Mouse (Mus musculus) megakaryocyte, embryonic 14.5 days (primary cell): ENCODE results near the gene Aspdh. TPM values are rescaled to one million over a fixed set of nuclear protein-coding genes. Genes with fewer than 3 reads are reported as not detected.

Experiments
- H3K27me3 ChIP-seq: replicated peaks from 2 replicates; pipeline ENCODE3; 2012; ENCODE audit warnings: inconsistent platforms
- H3K36me3 ChIP-seq: replicated peaks from 2 replicates; pipeline ENCODE3; 2012; ENCODE audit warnings: low read length, inconsistent platforms, mixed read lengths
- H3K4me1 ChIP-seq: 2 replicates; pipeline ENCODE4 v1.6.1; 2012; ENCODE audit warnings: inconsistent platforms
- H3K4me3 ChIP-seq: replicated peaks from 2 replicates; pipeline ENCODE3; 2012; ENCODE audit warnings: moderate library complexity, mild to moderate bottlenecking, inconsistent platforms
- H3K9me3 ChIP-seq: 2 replicates; pipeline ENCODE4 v1.6.1; 2012; ENCODE audit warnings: inconsistent platforms
- FLI1 ChIP-seq: IDR thresholded peaks from 2 replicates; pipeline ENCODE4 v1.6.1; 2012; ENCODE audit warnings: low read length, inconsistent platforms, mixed read lengths
- GATA1 ChIP-seq: IDR thresholded peaks from 3 replicates; pipeline ENCODE4 v1.6.1; 2012; ENCODE audit warnings: mixed read lengths, low read length, inconsistent platforms, borderline replicate concordance
- polyA plus RNA-seq: library from polyadenylated mRNA; stranded (reverse); fragments of >175 nt; gene quantifications from 2 replicates; pipeline ENCODE4 v1.2.3, GENCODE M21; 2012; ENCODE audit warnings: low replicate concordance; ENCODE audit not compliant: insufficient read depth

The Aspdh gene
- polyA plus RNA-seq, 1 experiment = not detected

DNA sequence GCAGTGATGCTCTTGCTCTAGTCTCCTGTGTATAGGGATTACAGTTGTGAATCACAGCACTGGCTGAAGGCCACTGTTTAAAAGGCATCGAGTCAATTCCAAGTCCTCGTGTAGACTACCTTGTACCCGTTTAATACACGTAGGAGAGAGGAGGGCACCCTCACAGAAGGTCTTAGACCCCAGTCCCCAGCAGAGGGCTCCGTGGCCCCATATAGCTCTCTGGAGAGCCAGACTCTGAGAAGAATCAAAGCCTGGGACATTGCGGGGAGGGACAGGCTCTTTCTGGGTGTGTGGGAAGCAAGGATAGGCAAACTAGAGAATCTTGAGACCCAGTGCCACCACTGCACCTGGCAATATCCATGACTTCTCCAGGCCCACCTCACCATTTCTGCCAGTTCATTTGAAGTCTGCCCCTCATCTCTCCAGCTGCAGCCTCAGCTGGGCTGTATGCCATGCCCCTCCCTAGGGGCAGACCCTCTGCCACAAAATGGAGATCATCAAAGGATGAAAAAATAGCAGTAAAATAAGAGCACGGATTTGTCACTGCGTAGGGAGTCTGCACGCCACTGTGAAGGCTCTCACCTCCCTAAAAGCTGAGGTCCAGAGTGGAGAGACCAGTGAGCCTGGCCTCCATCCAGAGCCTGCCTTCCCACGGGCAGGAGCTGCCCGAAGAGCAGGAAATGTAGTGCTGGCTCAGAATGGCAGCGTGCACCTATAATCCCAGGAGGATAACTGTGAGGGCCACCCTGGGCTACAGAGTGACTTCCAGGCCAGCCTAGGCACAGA is 18.9 kb upstream of the Aspdh start:
- H3K9me3 ChIP-seq = no peaks in the 10 kb centered on the region
- peaks cover 84% of the 10 kb centered on the region for H3K27me3 ChIP-seq
- TF ChIP-seq FLI1 = no peak
- TF ChIP-seq GATA1 = no peak
- H3K4me1 ChIP-seq = peaks cover 26% of the 10 kb centered on the region
- H3K4me3 ChIP-seq = no peak overlapping the region
- H3K36me3 ChIP-seq = no peaks in the 10 kb centered on the region

DNA sequence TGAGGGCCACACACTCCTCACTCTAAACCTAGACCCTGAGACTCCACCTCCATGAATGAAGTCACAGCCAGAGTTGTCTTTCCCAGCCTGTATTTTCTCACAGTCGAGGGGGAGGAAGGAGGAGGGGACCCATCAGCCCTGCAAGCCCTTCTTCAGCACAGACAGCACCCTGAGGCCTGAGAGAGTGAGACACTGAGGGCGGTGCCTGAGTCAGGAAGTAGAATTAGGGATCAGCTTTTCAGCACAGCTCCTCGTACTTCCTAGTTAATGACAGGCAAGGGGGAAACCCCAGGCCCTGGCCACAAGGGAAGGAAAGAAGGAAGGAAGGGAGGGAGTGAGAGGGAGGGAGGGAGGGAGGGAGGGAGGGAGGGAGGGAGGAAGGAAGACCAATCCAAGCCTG is 11.9 kb upstream of the Aspdh start:
- Histone ChIP-seq H3K9me3 (peaks cover 3% of the 10 kb centered on the region; the same call in 1 of the 2 replicates), H3K4me1 (peaks cover 20% of the 10 kb centered on the region), H3K4me3 (peak overlapping the region; percentile 78), H3K36me3 (no peaks in the 10 kb centered on the region), H3K27me3 (peaks cover 56% of the 10 kb centered on the region)
- TF ChIP-seq FLI1 (no peak), GATA1 (no peak)

DNA sequence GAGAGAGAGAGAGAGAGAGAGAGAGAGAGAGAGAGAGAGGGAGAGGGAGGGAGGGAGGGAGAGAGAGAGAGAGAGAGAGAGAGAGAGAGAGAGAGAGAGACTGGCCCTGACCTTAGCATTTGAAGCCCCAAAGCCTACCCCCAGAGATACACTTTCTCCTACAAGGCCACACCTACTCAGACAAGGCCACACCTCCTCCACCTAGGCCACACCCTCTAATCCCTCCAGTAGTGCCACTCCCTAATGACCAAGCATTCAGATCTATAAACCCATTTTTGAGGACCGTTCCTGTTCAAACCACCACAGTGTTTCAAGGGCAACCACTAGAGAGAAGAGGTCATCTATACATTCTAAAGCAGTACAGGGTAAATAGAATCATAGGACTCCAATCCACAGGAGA is 8.9 kb upstream of the Aspdh start:
- peaks cover 20% of the 10 kb centered on the region for H3K4me1 ChIP-seq
- TF ChIP-seq FLI1 (no peak), GATA1 (no peak)
- H3K9me3 ChIP-seq = peaks cover 15% of the 10 kb centered on the region
- H3K4me3 ChIP-seq = no peak overlapping the region
- peaks cover 67% of the 10 kb centered on the region for H3K27me3 ChIP-seq
- H3K36me3 ChIP-seq = no peaks in the 10 kb centered on the region

GRCm38 (mm10) chr7:44460067-44460466 is 5.1 kb upstream of the Aspdh start:
- H3K4me3 ChIP-seq = no peak overlapping the region
- peaks cover 89% of the 10 kb centered on the region for H3K27me3 ChIP-seq
- H3K36me3 ChIP-seq = no peaks in the 10 kb centered on the region
- TF ChIP-seq GATA1 (no peak), FLI1 (no peak)
- H3K9me3 ChIP-seq = peaks cover 24% of the 10 kb centered on the region
- peaks cover 13% of the 10 kb centered on the region; the same call in 1 of the 2 replicates for H3K4me1 ChIP-seq

DNA sequence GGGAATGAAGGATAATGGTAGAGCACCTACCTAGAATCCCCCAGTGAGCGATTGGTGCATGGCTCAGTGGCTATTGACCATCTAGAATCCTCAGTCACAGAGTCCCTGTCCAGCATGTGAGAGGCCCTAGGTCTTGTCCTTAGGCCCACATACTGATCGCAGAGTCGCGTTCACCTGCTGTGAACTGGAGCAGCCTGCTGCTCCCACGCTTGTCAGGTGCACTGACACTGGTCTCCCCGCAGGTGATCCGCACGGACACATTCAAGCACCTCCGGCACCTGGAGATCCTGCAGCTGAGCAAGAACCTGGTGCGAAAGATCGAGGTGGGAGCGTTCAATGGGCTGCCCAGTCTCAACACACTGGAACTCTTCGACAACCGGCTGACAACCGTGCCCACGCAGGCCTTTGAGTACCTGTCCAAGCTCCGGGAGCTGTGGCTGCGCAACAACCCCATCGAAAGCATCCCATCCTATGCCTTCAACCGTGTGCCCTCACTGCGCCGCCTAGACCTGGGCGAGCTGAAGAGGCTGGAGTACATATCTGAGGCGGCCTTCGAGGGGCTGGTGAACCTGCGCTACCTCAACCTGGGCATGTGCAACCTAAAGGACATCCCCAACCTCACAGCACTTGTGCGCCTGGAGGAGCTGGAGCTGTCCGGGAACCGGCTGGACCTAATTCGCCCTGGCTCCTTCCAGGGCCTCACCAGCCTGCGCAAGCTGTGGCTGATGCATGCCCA is 4.3 kb upstream of the Aspdh start:
- H3K9me3 ChIP-seq = peaks cover 24% of the 10 kb centered on the region
- no peak for TF ChIP-seq FLI1
- TF ChIP-seq GATA1 = no peak
- H3K36me3 ChIP-seq = no peaks in the 10 kb centered on the region
- H3K27me3 ChIP-seq = peaks cover 91% of the 10 kb centered on the region
- no peak overlapping the region for H3K4me3 ChIP-seq
- H3K4me1 ChIP-seq = peaks cover 13% of the 10 kb centered on the region; the same call in 1 of the 2 replicates

GRCm38 (mm10) chr7:44461503-44462217 is 3.5 kb upstream of the Aspdh start:
- Histone ChIP-seq H3K9me3 (peaks cover 24% of the 10 kb centered on the region), H3K27me3 (peaks cover 91% of the 10 kb centered on the region), H3K4me1 (peaks cover 16% of the 10 kb centered on the region; the same call in 1 of the 2 replicates), H3K4me3 (peak overlapping the region; percentile 79), H3K36me3 (no peaks in the 10 kb centered on the region)
- TF ChIP-seq FLI1 = no peak
- TF ChIP-seq GATA1 = no peak

GRCm38 (mm10) chr7:44462218-44463055 is 2.8 kb upstream of the Aspdh start:
- peaks cover 83% of the 10 kb centered on the region for H3K27me3 ChIP-seq
- H3K9me3 ChIP-seq = peaks cover 24% of the 10 kb centered on the region
- H3K4me1 ChIP-seq = peaks cover 23% of the 10 kb centered on the region; the same call in 1 of the 2 replicates
- no peaks in the 10 kb centered on the region for H3K36me3 ChIP-seq
- H3K4me3 ChIP-seq = peak overlapping the region; percentile 7
- TF ChIP-seq GATA1 (no peak), FLI1 (no peak)

GRCm38 (mm10) chr7:44463056-44463425 is 2.1 kb upstream of the Aspdh start:
- TF ChIP-seq GATA1 = no peak
- no peak for TF ChIP-seq FLI1
- Histone ChIP-seq H3K9me3 (peaks cover 23% of the 10 kb centered on the region), H3K4me3 (no peak overlapping the region), H3K27me3 (peaks cover 77% of the 10 kb centered on the region), H3K4me1 (peaks cover 29% of the 10 kb centered on the region), H3K36me3 (no peaks in the 10 kb centered on the region)

GRCm38 (mm10) chr7:44463556-44464225 is 1.5 kb upstream of the Aspdh start:
- Histone ChIP-seq H3K27me3 (peaks cover 74% of the 10 kb centered on the region), H3K9me3 (peaks cover 17% of the 10 kb centered on the region), H3K4me3 (no peak overlapping the region), H3K4me1 (peaks cover 35% of the 10 kb centered on the region), H3K36me3 (no peaks in the 10 kb centered on the region)
- TF ChIP-seq FLI1 (no peak), GATA1 (no peak)
